Mouse (Mus musculus): ENCODE results near the gene Clcn6.
A peak's percentile ranks its signal among the peaks of the same experiment; 100 is the strongest.

Clcn6 gene

DNA sequence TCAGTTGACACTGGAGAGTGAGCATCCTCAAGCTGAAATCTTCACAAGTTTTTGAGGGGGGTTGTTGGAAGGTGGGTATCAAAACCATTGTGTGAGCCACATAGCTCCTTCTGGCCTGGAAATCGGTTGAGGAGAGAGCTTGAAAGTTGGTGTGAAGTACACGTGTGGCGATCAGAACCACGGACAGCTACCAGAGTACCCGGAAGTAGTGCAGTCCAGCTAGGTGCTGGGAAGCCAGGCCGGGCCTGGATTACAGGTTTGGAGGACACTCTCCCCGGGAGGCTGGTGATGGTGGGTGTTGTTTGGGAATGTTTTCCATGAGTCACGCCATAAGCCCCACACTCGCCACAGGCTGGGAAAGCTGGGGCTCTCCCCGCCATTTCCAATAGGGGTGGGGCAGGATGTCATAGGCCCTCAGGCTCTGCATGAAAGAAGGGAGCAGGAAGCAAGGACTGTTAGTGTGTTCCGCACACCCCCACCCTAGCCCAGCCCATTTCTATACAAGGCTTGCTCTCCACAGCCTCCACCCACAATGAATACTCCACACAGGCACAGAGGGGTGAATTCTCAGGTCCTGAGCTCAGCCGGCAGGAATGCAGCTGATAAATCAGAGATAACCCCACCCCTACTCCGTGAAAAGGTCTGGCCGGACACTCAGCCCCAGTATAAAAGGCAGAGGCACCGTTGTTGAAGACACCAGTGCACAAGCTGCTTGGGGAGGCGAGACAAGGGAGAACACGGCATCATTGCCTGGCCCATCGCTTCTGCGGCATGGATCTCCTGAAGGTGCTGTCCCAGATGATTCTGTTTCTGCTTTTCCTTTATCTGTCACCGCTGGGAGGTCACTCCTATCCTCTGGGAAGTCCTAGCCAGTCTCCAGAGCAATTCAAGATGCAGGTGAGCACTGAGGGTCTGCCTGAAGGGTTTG, 53.2 kb downstream of the Clcn6 start, which contains the start of gene Nppb:
Nppb (plus strand) TSS at position 584 of the 928 bp plus-strand sequence.
- peak; percentile 44 for DNase-seq (ENCODE audit: low spot score)

DNA sequence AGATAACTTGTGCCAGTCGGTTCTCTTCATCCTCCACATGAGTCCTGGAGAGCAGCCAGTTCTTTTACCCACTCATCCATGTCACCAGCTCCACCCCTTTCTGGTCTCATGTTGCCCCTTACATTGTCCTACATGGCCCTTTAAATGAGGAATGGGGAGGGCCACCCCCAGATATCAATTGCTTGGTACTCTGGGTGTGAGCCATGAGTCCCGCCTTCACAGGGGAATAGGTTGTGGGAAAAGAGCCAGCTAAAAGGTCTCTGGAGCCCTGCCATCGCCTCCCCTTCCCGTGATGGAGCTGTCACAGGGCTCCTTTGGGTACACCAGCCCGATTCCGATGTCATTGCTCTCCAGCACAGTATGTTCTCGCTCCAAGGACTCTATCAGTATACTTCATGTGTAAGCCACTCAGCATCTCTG, 59.2 kb downstream of the Clcn6 start:
- DNase-seq (ENCODE audit: low spot score) = no peak

DNA sequence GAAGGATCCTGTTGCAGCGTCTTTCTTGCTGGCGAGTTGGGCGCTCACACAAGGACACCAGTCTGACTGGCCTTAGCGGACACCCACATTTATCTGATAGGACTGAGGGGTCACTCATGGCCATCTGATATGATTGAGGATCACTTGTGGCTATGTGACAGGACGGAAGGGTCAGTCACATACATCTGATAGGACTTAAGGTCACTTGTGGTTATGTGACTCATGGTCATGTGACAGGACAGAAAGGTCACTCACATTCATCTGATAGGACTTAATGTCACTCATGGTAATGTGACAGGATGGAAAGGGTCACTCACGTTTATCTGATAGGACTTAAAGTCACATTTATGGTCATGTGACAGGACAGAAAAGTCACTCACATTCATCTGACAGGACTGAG, 60.2 kb downstream of the Clcn6 start:
- no peak for DNase-seq (ENCODE audit: low spot score)

DNA sequence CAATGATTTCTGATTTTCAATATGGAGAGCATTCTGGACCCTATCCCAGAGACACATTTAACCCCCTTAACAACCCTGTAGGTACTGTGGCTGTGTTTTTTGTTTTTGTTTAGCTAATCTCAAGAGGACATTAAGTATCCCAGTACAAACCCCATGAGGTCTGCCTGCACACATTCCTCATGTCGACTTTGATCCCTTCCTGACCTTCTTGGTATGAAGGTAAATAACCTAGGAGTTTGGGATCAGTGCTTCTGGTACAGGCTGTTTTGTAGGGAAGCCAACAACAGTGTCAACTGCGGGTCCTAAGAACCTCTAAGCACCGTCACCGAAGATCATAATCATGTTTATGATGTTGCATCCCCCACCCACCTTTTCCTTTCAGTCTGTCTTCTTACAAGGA, 60.9 kb downstream of the Clcn6 start:
- no peak for DNase-seq (ENCODE audit: low spot score)

DNA sequence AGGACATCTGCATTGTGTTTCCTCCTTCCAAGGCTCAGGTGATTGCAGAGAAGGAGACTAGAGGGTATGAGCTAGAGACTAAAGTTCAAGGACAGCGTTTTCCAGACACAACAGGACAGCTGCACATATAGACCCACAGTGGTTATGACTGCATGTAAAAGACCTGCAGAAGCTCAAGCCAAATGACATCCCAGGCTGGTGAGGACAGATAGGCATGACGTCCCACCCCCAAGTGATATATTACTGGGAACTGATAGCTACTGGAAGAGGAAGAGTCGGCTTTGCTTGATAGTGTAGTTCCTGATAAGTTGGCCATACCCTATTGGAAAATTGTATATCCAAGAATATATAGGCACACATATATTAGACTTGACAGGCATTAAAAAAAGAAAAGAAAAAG, 62.4 kb downstream of the Clcn6 start:
- no peak for DNase-seq (ENCODE audit: low spot score)

DNA sequence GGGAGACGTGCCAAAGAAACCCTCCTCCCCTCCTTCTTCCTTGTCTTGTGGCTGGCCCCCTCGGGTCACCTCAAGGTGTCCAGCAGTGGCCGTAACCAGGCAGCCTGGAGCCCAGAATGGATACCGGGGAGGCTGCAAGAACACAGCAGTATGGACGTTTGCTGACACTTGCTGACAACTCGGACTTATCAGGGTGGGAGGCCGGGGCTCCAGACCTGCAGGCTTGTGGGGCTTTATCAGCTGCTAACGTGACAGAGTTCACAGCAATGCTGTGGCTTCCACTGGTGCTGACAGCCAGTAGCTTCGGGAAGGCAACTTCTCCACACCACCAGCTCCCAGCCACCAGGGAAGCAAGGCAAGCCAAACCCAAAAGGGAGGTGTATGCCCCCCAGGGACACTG, 69.3 kb downstream of the Clcn6 start:
- no peak for DNase-seq (ENCODE audit: low spot score)

DNA sequence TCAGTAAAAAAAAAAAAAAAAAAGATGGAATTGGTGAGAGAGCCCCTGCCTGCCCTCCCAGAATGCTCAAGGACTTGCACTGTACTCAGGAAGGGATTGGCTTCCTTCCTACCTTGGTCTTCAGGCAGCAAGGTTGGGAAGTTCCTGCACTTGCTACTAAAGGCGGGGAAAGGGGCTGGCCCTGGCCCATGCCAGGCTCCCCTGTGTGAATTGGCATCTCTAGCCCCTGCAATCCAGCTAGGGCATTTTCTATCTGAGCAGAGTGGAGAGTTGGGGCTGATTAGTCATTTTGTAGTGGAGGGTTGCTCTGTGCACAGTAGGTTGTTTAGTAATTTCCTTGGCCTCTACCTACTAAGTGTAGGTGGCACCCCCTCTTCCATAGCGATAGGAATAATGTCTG, 69.8 kb downstream of the Clcn6 start:
- no peak for DNase-seq (ENCODE audit: low spot score)

DNA sequence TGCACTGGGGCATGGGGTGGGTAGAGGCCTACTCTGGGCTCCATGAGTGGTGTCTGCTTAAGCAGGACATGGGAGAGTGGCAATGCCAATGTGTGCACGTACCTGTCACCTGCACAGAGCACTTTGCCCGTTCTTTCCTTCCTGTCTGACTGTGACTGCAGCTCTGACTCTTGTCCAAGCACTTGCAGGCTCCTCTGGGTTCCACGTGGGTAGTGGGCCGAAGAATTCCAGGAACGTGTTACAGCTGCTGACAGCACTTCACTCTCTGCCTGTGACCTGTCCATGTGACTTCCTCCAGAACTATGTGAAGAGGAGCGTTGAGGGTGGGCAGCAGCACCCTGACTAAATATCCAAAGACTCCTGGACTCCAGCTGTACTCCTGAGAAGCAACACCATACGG, 72.9 kb downstream of the Clcn6 start:
- no peak for DNase-seq (ENCODE audit: low spot score)

DNA sequence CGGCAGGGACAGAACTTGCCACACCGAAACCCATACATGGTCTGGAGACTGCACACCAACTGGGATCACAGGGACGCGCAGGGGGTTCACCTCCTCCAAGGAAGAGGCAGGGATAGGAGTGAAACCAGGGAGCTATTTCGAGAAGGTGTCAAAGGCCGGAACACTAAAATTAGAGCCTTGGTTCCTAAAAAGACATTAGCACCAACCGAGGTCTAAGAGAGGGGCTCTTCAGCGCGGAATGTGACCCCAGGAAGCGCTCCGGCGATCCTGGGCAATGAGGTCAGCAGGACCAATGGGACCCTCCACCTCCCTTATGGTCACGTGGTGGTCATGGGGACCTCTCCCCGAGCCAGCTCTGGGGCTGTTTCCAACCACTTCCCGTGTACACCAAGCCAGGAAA, 75.0 kb downstream of the Clcn6 start:
- no peak for DNase-seq (ENCODE audit: low spot score)

DNA sequence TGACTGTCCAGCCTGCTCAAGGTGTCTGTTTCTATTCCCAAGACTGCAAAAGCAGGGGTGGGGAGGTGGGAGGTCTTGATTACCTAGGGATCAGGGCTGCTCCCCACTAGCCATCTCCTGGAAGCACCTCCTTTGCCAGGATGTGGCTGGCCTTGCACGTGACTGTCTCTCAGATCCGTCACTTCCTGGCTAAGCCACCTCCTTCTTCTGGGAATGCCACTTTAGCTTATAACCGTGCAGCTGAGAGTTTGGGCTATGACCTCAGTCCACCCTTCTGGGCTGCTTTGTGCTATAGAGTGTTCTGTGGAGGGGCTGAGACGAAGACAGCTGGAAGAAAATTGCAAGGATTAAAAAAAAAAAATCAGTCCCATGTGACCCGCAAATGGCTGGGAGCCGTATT, 75.8 kb downstream of the Clcn6 start:
- no peak for DNase-seq (ENCODE audit: low spot score)

DNA sequence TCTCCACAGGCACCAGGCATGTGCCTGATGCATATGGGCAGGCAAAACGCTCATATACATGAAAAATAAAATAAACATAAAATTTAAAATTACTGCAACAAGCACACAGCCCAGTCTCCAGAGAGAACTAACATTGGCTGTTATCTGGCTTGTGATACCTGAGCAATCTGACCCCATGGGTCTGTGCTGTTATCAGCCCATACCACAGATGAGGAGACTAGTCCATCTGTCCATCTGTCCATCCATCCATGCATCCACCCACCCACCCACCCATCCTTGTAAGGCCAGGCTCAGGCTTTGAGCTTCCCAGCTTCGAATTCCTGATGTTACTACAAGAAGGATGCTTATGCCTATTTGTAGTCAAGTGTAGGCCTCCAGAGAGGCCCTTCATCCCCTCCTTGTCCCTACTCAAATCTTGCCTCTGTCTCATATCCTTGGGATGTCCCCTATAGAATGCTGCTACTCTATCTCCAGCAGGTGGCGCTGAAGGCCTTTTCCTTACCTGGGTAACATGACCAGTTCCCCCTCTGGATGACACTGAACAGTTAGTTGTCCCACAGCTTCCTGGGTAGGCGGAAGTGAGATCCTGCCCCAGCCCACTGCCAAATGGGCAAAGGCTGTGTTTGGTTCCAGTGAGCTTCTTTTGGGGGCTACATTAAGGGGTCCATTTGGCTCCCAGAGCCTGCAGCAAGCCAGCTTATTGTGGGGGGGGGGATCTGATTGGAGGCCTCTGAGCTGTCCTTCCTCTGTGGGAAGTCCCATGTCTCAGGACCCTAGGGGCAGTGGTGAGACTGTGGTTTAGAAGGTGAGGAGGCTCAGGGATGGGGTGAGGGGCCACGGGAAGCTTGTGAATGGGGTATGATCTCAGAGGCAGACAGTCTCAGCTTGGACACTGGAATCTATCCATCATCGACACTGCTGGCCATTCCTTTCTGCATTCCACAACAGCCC, 78.5 kb downstream of the Clcn6 start:
- DNase-seq (ENCODE audit: low spot score) = peak; percentile 58

DNA sequence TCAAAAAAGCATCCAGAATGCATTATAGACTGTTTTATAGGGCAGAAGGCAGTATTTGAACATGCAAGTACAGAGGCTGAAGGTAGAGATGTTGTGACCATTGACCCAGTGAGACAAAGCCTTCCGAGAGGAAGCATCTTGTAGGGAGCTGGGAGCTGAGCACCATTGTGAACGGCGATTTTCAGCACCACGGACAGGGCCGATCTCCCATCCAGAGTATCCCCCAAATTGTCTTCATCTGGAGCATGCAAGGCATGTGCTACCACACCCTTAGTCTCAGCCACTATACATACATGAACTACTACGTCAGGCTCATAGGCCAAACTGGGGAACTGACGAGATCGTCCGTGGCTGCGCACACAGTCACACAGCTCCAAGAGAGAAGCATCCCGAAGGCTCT, 81.5 kb downstream of the Clcn6 start:
- no peak for DNase-seq (ENCODE audit: low spot score)

All from urinary bladder, postnatal 14 days (tissue).